Comparison of ENCODE assay signal across 8 mouse cellular contexts in genomic region chr6:38551989-38552635, GRCm38 (mm10). TPM values are rescaled to one million over a fixed set of nuclear protein-coding genes. Genes with fewer than 3 reads are reported as not detected.
A peak's percentile ranks its signal among the peaks of the same experiment; 100 is the strongest.
DNase-seq lines count a peak whose midpoint lies in the region; ATAC-seq and TF ChIP-seq lines count a peak whose summit lies in the region.

No protein-coding gene starts in this region.

- H3K9me3 ChIP-seq in heart, embryonic 10.5 days, result no peaks in the 10 kb centered on the region
- no peaks in the 10 kb centered on the region for H3K9me3 ChIP-seq in kidney, embryonic 16.5 days (ENCODE audit: low read length)

- peaks cover 16% of the 10 kb centered on the region for H3K4me1 ChIP-seq in heart, embryonic 10.5 days
- H3K4me1 ChIP-seq in kidney, embryonic 16.5 days (ENCODE audit: insufficient read depth, low read length), result peaks cover 22% of the 10 kb centered on the region; the same call in 1 of the 2 replicates
- H3K4me1 ChIP-seq in liver, adult 2 months (ENCODE audit: control insufficient read depth, insufficient read depth, low read length), result peaks cover 7% of the 10 kb centered on the region; the same call in 1 of the 2 replicates

- TF ChIP-seq CTCF in liver, adult 2 months (IDR thresholded peaks at IDR 0.05; ENCODE audit: low read depth, low read length), result no peak

- no peaks in the 10 kb centered on the region for H3K27me3 ChIP-seq in heart, embryonic 10.5 days (ENCODE audit: insufficient read depth, poor library complexity, severe bottlenecking)
- H3K27me3 ChIP-seq in kidney, embryonic 16.5 days (ENCODE audit: insufficient read depth, low read length), result no peaks in the 10 kb centered on the region
- H3K27me3 ChIP-seq in liver, adult 2 months (ENCODE audit: control insufficient read depth, insufficient read depth, low read length), result no peaks in the 10 kb centered on the region
- H3K27me3 ChIP-seq in myocyte (ENCODE audit: control insufficient read depth, insufficient read depth, insufficient read length), result no peaks in the 10 kb centered on the region
- no peaks in the 10 kb centered on the region for H3K27me3 ChIP-seq in splenic B cell, adult 2 months (ENCODE audit: control insufficient read depth, insufficient read depth, low read length, poor library complexity, severe bottlenecking)

- peak; percentile 96 to 97 for DNase-seq in B cell, adult 2 months
- DNase-seq in brain, adult 2 months (ENCODE audit: low read depth, low spot score), result peak; percentile 99
- DNase-seq in heart, embryonic 10.5 days (ENCODE audit: low spot score), result peak; percentile 99
- peak; percentile 90 for DNase-seq in liver, adult 2 months (ENCODE audit: extremely low read depth, low read depth, low spot score)
- peak; percentile 97 for DNase-seq in splenic B cell, adult 2 months (ENCODE audit: low read depth, low spot score)

- peaks cover 8% of the 10 kb centered on the region; the same call in 1 of the 2 replicates for H3K79me2 ChIP-seq in liver, adult 2 months (ENCODE audit: control insufficient read depth, insufficient read depth, low read length)
- peaks cover 51% of the 10 kb centered on the region for H3K79me2 ChIP-seq in myocyte (ENCODE audit: control insufficient read depth, insufficient read depth)

- peak overlapping the region; percentile 92 for H3K9ac ChIP-seq in kidney, embryonic 16.5 days (replicated peaks; ENCODE audit: low read length)
- H3K9ac ChIP-seq in liver, adult 2 months (ENCODE audit: low read depth, low read length), result peak overlapping the region; percentile 63

- peak overlapping the region; percentile 57 for H3K4me2 ChIP-seq in kidney, embryonic 16.5 days (replicated peaks; ENCODE audit: low read depth, low read length)
- H3K4me2 ChIP-seq in myocyte (ENCODE audit: low read depth), result peak overlapping the region; percentile 60

- TF ChIP-seq POLR2A in liver, adult 2 months (IDR thresholded peaks at IDR 0.05; ENCODE audit: extremely low read depth, insufficient read depth, low read length), result 0 out of 2 replicates have a peak, but pooled peaks have one; percentile 52
- no peak for TF ChIP-seq POLR2A in myocyte (IDR thresholded peaks at IDR 0.05; ENCODE audit: insufficient read length, low read depth)

- peak overlapping the region; percentile 85 for H3K4me3 ChIP-seq in heart, embryonic 10.5 days
- peak overlapping the region; percentile 85 for H3K4me3 ChIP-seq in kidney, embryonic 16.5 days (ENCODE audit: low read length)
- H3K4me3 ChIP-seq in liver, adult 2 months (ENCODE audit: insufficient read depth, low read depth, low read length), result peak overlapping the region; percentile 84
- H3K4me3 ChIP-seq in myocyte, result peak overlapping the region; percentile 97

- peak overlapping the region; percentile 99 for H3K27ac ChIP-seq in heart, embryonic 10.5 days
- peak overlapping the region; percentile 99 for H3K27ac ChIP-seq in kidney, embryonic 16.5 days (ENCODE audit: low read length)
- H3K27ac ChIP-seq in liver, adult 2 months (replicated peaks; ENCODE audit: insufficient read depth, low read depth, low read length), result peak overlapping the region; percentile 49

- H3K36me3 ChIP-seq in heart, embryonic 10.5 days, result peaks cover under 1% of the 10 kb centered on the region; the same call in 1 of the 2 replicates
- no peaks in the 10 kb centered on the region for H3K36me3 ChIP-seq in kidney, embryonic 16.5 days (ENCODE audit: insufficient read depth, low read length)
- peaks cover 1% of the 10 kb centered on the region; the same call in 1 of the 2 replicates for H3K36me3 ChIP-seq in liver, adult 2 months (ENCODE audit: control insufficient read depth, insufficient read depth, low read length)
- H3K36me3 ChIP-seq in myocyte (ENCODE audit: control insufficient read depth, insufficient read depth), result peaks cover 15% of the 10 kb centered on the region
- no peaks in the 10 kb centered on the region for H3K36me3 ChIP-seq in splenic B cell, adult 2 months (ENCODE audit: control insufficient read depth, insufficient read depth, low read length, poor library complexity, severe bottlenecking)

- H3ac ChIP-seq in myocyte (ENCODE audit: control insufficient read depth, insufficient read length), result peak overlapping the region; percentile 73

- under 1% methylated on average over 32 of the region's 32 CpGs for WGBS in heart, embryonic 10.5 days
- under 1% methylated on average over 32 of the region's 32 CpGs for WGBS in kidney, embryonic 16.5 days
- under 1% methylated on average over 32 of the region's 32 CpGs for WGBS in liver, adult 2 months

- ATAC-seq in erythroblast, adult 5-6 weeks (replicated peaks; ENCODE audit: low FRiP score, poor library complexity, severe bottlenecking), result peak; percentile 84
- ATAC-seq in kidney, embryonic 16.5 days (ENCODE audit: low FRiP score, low TSS enrichment), result peak; percentile 97

TF ChIP-seq in myocyte, 11 proteins besides CTCF, POLR2A, EP300 and RAD21:
- TF ChIP-seq E2F4 (IDR thresholded peaks at IDR 0.05; ENCODE audit: insufficient read depth) (peak; percentile 30), REST (IDR thresholded peaks at IDR 0.05; ENCODE audit: insufficient read depth, insufficient read length) (no peak)

RNA-seq across cellular contexts. Expression of gene Luc7l2, which starts 1.0 kb away (rescaled TPM):
- 117 and 127 TPM in 2 replicates for total RNA-seq in erythroblast, adult 5-6 weeks (2015; ENCODE audit: low replicate concordance)
- total RNA-seq in erythroblast, adult 5-6 weeks (2017; ENCODE audit: low replicate concordance), result 166 and 210 TPM in 2 replicates
- polyA plus RNA-seq in heart, embryonic 10.5 days (2016; fragmentation: Nextera tagmentation; extraction: Ambion mirVana), result 32.8 and 33.5 TPM in 2 replicates
- 28.6 and 39.6 TPM in 2 replicates for polyA plus RNA-seq in kidney, embryonic 16.5 days (2015; fragmentation: Nextera tagmentation; extraction: Ambion mirVana)
- total RNA-seq in liver, adult 2 months (2014; rRNA removed), result 96.2 and 128 TPM in 2 replicates
- 12.8 and 20.0 TPM in 2 replicates for polyA plus RNA-seq in liver, adult 2 months (2012; rRNA removed)
- 21.1 TPM for polyA plus RNA-seq in myocyte (2012; fragmentation: generic; extraction: Trizol)

RNA-seq across cellular contexts. Expression of gene Fmc1, which starts 18.8 kb away (rescaled TPM):
- 2.7 and 12.7 TPM in 2 replicates for total RNA-seq in erythroblast, adult 5-6 weeks (2015; ENCODE audit: low replicate concordance)
- total RNA-seq in erythroblast, adult 5-6 weeks (2017; ENCODE audit: low replicate concordance), result 4.2 and 10.4 TPM in 2 replicates
- polyA plus RNA-seq in heart, embryonic 10.5 days (2016; fragmentation: Nextera tagmentation; extraction: Ambion mirVana), result 138 and 187 TPM in 2 replicates
- 156 and 164 TPM in 2 replicates for polyA plus RNA-seq in kidney, embryonic 16.5 days (2015; fragmentation: Nextera tagmentation; extraction: Ambion mirVana)
- 63.7 and 93.6 TPM in 2 replicates for total RNA-seq in liver, adult 2 months (2014; rRNA removed)
- polyA plus RNA-seq in liver, adult 2 months (2012; rRNA removed), result 219 and 299 TPM in 2 replicates
- polyA plus RNA-seq in myocyte (2012; fragmentation: generic; extraction: Trizol), result 110 TPM

Comparison
In these comparisons a context has a peak if more than half of its experiments do, and no peak if none do; other contexts are left out.
1. Peak in every context shown above with its lines: DNase-seq, ATAC-seq, H3K4me3 ChIP-seq and H3K27ac ChIP-seq.
2. H3K27ac ChIP-seq: peak in every context shown above with its lines; median percentile 99 in heart, embryonic 10.5 days; 99 in kidney, embryonic 16.5 days; 49 in liver, adult 2 months.